Mouse (Mus musculus): ENCODE results near the gene Cgnl1. TPM values are rescaled to one million over a fixed set of nuclear protein-coding genes. Genes with fewer than 3 reads are reported as not detected.

Gene Cgnl1
- polyA plus RNA-seq (2017; shearing (Covaris generic)), result not detected

DNA sequence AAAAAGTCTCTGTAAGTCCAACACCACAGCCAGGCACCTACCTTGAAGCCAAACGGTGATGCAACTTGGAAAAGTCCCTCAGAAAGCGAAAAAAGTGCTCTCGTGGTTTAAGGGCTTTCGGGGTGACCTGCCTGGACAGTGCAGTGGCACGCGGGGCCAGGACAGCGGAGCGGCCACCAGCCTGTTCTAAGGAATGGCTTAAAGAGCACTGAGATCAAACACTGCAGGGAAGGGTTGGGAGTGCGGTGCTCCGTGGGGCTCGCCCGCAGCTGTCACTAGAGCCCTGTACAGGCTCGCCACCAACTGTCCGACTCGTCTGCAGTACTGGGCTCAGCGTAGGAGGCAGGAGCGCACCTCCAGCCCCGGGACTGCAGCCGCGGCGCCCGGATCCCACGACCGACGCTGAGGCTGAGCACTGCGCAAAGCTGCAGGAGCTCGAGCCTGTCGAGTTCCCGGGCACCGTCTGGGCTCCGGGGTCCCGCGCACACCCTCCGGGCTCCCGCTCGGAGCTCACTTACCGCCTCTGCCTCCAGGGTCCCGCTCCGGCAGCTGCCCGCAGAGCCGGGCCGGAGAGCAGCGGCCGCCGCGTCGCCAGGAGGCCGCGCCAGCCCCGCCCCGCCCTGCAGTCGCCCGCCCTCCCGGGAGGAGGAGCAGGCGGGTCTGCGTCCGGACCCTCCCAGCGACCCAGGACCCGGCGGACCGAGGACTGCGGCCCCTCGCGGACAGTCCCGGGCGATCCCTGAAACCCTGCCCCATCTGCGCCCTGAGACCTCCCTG lies at the start of gene Cgnl1:
Gene Cgnl1, minus strand, starts transcription at position 612 of the 777 bp plus-strand sequence.
- no peak for ATAC-seq

GRCm38 (mm10) chr9:71818453-71818852 lies 47.1 kb upstream of the Cgnl1 start:
- no peak for ATAC-seq

DNA sequence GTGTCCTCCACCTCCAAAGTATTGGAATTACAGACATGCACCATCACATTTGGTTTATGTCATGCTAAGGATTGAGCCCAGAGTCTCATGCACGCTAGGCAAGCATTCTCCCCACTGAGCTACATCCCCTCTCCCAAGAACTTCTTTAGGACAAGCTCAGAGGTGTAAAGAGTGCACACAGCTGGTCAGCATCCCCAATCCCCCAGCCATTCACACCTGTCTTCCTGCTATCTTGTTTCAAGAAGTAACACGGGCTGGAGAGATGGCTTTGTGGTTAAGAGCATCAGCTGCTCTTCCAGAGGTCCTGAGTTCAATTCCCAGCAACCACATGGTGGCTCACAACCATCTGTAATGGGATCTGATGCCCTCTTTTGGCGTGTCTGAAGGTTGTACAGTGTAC lies 44.7 kb upstream of the Cgnl1 start:
- ATAC-seq, result no peak

- no peak for ATAC-seq
Observed at GRCm38 (mm10) chr9:71813565-71813964, 42.2 kb upstream of the Cgnl1 start.

- no peak for ATAC-seq
Observed at GRCm38 (mm10) chr9:71812914-71813313, 41.5 kb upstream of the Cgnl1 start.

GRCm38 (mm10) chr9:71812402-71812801 lies 41.0 kb upstream of the Cgnl1 start:
- no peak for ATAC-seq

DNA sequence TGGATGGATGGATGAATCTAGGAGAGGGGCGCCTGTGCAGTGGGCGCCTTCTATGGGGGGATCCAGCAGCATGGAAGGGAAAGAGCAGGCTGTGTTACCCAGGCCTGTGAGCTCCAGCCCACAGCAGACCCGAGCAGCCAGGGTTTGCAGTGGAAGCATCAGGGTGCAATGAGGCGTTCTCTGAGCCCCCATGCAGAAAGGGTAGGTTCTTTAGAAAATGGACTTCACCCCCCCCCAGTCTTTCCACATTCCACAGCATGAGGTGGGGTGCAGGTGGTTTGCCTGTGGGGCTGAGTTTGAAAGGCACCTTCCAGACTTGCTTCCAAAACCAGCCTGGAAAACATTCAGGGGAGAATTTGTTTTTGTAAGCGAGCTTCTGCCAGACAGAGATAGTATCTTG lies 40.0 kb upstream of the Cgnl1 start:
- no peak for ATAC-seq

DNA sequence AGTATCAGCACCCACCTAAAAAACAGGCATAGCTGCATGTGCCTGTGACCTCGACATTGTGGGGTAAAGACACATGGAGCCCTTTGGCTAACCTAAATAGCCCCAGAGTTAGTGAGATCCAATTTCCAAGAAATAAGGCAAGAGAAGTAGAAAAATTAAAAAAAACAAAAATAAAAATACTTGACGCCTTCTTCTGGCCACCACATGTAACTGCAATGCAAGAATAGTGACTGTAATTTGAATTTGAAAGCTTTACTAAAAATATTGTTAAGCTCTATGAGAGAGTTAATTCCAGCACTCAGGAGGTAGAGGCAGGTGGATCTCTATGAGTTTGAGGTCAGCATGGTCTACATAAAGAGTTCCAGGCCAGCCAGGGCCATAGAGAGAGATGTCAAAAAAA lies 39.3 kb upstream of the Cgnl1 start:
- no peak for ATAC-seq

DNA sequence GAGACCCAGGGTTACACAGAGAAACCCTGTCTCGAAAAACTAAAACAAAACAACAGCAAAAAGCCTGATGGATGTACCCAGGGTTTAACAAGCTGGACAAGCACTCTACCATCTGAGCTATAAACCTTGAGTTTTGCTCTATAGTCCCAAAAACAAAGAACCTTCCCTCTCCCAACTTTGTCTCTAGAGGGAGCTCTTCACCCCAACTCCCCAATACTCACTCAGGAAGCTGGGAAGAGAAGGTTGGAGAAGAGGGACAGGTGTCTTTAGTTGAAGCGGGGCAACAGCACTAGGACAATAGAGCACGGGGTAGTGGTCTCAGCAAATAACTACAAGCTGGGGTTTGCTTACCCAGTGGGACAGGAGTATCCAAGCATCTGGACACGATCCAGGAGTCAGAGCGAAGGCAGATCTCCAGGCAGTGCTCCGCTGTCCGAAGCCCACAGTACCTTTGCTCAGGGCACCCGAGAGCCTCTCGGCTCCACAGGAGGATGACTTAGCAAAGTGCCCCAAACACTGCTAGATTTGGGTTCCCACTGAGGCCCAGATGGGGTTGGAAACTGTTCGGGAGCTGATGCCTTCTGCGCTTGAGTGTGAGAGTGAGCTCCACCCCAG lies 37.3 kb upstream of the Cgnl1 start:
- ATAC-seq, result no peak

GRCm38 (mm10) chr9:71807801-71808200 lies 36.4 kb upstream of the Cgnl1 start:
- ATAC-seq, result no peak

- no peak for ATAC-seq
Observed at GRCm38 (mm10) chr9:71806422-71806805, 35.0 kb upstream of the Cgnl1 start.

GRCm38 (mm10) chr9:71805646-71806421 lies 34.4 kb upstream of the Cgnl1 start:
- no peak for ATAC-seq

DNA sequence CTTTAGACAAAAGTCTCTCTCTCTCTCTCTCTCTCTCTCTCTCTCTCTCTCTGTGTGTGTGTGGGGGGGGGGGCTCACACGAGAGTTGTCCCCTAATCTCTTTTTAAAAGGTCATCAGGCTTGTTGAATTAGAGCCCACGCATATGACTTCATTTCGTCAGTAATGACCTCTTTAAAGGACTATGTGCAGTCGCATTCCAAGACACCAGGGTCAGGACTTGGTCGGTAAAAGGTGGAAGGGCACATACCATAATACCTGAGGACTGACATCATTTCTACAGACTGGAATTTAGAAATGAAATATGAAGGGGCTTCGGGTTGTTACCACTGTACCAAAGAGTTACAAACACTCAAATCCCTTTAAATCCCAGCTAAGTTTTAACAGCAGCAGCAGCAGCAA lies 32.7 kb upstream of the Cgnl1 start:
- ATAC-seq, result no peak

- no peak for ATAC-seq
Observed at GRCm38 (mm10) chr9:71803281-71803680, 31.9 kb upstream of the Cgnl1 start.

GRCm38 (mm10) chr9:71799598-71799997 lies 28.2 kb upstream of the Cgnl1 start:
- no peak for ATAC-seq

DNA sequence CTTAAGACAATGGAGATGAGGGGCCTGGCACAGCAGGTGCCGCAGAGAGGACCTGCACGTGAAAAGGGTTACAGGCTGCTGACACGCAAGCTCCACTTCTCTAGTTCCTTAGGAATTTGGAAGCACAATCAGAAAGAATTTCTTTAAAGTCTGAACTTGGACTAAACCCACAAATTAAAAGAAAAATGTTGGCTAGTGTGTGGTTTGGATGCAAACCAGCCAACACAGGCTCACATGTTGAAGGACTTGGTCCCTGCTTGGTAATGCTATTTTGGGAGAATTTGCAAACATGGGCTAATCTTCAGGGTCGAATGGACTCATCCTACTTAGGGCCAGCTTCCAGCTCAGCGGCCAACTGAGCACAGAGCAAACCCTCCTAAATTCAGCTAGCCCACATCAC lies 26.8 kb upstream of the Cgnl1 start:
- no peak for ATAC-seq

- ATAC-seq, result no peak
Observed at GRCm38 (mm10) chr9:71777404-71777803, 6.0 kb upstream of the Cgnl1 start.

DNA sequence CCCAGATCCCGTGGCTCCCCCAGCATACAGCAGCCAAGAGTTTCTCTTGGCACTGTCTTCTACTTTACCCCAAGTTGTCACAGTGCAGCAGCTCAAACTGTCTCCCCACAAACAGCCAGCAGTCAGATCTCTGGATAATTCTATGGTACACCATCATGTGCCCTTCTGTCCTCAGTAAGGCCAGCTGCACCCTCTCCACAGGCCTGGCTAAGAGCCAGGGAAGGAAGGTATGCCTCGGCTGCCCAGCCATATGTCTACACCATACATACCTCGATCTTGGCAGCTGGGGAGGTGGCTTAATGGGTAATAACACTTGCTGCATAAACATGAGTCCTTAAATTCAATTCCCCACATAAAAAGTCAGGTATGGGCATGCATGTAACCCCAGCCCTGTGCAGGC lies 4.9 kb upstream of the Cgnl1 start:
- no peak for ATAC-seq

DNA sequence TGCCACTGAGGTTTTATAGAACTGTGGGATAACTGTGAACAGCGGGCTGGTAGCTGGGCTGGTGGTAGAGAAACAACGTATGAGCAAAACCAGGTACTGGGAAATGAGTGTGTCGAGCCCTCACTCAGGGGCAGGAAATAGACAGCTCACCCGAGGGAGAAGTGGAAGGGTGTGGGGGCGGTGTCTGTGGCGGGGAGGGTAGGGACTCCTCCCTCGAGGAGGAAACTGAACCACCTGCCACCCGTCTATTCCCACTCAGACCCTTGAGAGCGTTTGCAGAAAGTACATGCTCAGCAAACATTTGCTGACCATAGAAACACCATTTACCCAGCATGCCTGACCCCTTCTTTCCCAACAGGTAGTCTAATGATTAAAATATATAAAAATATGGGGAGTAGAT lies 2.2 kb upstream of the Cgnl1 start:
- ATAC-seq, result no peak

DNA sequence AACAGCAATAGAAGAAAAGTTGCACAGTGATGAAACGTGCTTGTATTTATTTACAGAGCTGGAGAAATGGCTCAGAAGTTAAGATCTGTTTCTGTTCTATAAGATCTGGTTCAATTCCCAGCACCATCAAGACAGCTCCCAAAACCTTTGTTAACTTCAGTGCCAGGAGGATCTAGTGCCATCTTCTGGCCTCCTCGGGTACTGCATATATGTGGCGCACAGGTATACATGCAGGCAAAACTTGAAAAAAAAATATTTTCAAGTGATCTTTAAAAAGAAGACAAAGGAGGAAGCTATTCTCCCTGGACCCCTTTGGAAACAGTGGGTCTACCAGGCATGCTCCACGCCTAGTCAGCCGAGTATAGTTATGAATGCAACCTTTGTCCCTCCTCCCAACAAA lies 936 bp upstream of the Cgnl1 start:
- no peak for ATAC-seq

DNA sequence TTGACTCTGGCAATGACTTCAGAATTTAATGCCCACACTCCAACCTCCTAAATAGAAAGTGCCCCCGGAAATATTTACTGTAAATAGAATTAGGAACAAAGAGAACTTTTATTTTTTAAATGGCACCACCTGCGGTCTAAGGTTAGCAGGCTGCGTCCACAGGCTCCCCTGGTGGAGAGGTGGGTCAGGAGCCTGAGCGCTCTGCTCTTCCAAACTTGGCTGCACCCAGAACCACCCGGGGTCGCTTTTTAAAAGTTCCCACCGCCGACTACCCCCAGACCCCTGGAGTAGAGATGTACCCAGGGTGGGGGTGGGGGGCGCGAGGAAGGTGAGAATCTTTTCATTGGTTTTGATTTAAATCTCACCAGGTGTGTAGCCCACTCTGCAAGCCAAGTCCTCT lies 918 bp downstream of the Cgnl1 start:
- no peak for ATAC-seq

DNA sequence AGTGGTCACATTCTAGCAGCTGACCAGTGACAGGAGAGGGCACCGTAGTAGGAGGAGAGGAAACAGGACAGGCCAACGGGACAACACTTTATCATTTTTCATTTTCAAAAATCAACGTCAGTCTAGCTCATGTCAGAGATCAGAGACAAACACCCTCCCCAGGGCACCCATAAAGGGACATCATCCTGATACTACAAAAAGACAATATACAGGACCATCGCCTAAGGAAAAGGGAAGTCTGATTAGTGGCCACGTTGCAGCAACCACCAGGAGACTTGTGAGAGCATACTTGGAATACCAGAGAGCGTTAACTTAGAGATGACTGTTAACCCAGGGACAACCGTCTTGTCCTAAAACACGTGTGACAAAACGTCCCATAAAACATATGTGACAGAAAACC lies 1.7 kb downstream of the Cgnl1 start:
- no peak for ATAC-seq

- no peak for ATAC-seq
Observed at GRCm38 (mm10) chr9:71768119-71768518, 3.3 kb downstream of the Cgnl1 start.

DNA sequence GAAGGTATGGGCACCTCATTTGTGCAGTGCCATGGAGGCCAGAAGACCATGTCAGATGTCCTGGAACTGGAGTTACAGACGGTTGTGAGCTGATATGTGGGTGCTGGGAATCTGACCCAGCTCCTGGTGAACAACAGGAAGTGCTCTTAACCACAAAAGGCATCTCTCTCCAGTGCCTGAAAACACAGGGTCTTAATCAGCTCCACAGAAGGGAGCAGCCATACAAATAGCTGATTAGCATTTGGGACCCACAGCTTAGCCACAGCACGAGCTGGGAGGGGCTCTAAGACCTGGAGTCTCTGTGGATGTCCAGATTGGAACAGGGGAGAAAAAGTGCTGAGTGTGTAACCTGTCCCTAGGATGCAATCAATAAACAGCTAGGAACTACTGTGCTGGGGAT lies 4.5 kb downstream of the Cgnl1 start:
- no peak for ATAC-seq
